Mouse (Mus musculus): ENCODE measurements around the gene Krt79. TPM values are rescaled to one million over a fixed set of nuclear protein-coding genes. Genes with fewer than 3 reads are reported as not detected.
A peak's percentile ranks its signal among the peaks of the same experiment; 100 is the strongest.

Krt79 gene
- total and polyA plus RNA-seq, 3 experiments = not detected

DNA sequence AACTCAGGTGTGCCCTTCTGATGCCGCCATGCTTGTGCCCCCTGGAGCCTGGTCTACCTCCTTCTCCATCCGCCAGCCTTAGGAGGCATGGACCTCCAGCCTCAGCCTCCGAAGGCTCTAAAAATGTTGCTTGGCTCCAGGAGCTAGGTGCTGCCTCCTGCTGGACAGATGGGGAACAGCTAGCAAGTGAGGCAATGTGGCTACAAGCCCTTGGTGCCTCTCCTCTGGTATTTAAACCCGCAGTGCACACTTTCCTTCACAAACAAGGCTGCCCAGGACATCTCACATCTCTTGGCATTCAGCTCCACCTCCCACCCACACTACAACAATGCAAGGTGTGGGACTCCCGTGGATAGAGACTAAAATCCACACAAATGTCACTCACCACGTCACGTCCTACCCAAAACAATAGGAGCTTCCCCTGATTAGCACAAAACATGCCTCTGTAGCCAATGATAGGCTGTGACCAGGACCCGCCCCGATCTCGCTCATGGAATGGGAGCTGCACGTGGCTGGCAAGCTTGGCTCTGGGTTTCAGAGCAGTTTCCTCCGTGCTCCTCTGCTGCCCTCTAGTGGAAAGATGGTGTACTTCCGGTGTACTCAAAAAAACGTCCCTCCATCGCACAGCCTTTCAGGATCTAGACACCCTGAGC is 44.0 kb upstream of the Krt79 start:
- Histone ChIP-seq H3K79me2 (replicated peaks; ENCODE audit: control insufficient read depth, extremely low read depth, insufficient read depth, poor library complexity, severe bottlenecking) (no peaks in the 10 kb centered on the region), H3K27ac (ENCODE audit: insufficient read depth, low read depth) (0 out of 2 replicates have a peak overlapping the region, but pooled peaks have one; percentile 20), H3K4me2 (ENCODE audit: insufficient read depth, low read depth, poor library complexity, severe bottlenecking) (peak overlapping the region; percentile 94), H3K36me3 (replicated peaks in 1 of 2; ENCODE audit: control insufficient read depth in 1 of 2, insufficient read depth in 1 of 2, low read length in 1 of 2) (no peaks in the 10 kb centered on the region), H3K27me3 (replicated peaks) (peaks cover 35% of the 10 kb centered on the region), H3K9ac (ENCODE audit: insufficient read depth, low read depth) (peak overlapping the region; percentile 48), H3K4me3 (replicated peaks in 1 of 3; ENCODE audit: low read depth in 2 of 3, low read length in 2 of 3, poor library complexity in 1 of 3) (peak overlapping the region in 2 of 3 experiments; percentile 6 to 22), H3K4me1 (ENCODE audit: control insufficient read depth in 1 of 2, insufficient read depth in 2 of 2) (peaks cover 5 to 22% of the 10 kb centered on the region in 2 experiments; a peak in 3 of 4 replicates), H3K9me3 (replicated peaks; ENCODE audit: low read length) (no peaks in the 10 kb centered on the region)
- in situ Hi-C loops (cut with MboI; ENCODE audit: low pct_ligation_motif_present, low pct_unique_long_range_greater_than_20kb, low sequenced_read_pairs) (loop anchor here (5.0 kb wide), 2 partner anchors 212 to 647 kb away; no protein-coding TSS in a partner anchor), dilution Hi-C loops (cut with MboI; ENCODE audit: extremely low pct_ligation_motif_present, extremely low pct_unique_long_range_greater_than_20kb, low sequenced_read_pairs) (no loop called here)
- TF ChIP-seq RAD21 (IDR thresholded peaks at IDR 0.05; ENCODE audit: low read depth, low read length) (peak; percentile 91), JUN (IDR thresholded peaks at IDR 0.05; ENCODE audit: insufficient read depth, low read depth, low read length) (no peak), ELF1 (IDR thresholded peaks at IDR 0.05; ENCODE audit: low read depth, low read length) (peak; percentile 85), MYC (IDR thresholded peaks at IDR 0.05; ENCODE audit: low read depth, low read length) (peak; percentile 99), RCOR1 (conservative IDR thresholded peaks at IDR 0.05; ENCODE audit: low read depth, low read length) (no peak), ETS1 (conservative IDR thresholded peaks at IDR 0.05; ENCODE audit: low read depth, low read length) (no peak), POLR2A (IDR thresholded peaks at IDR 0.05; ENCODE audit: low read depth, low read length) (peak; percentile 49), KAT2A (IDR thresholded peaks at IDR 0.05; ENCODE audit: insufficient replicate concordance, low read length) (no peak), UBTF (IDR thresholded peaks at IDR 0.05; ENCODE audit: low read depth, low read length) (no peak), HCFC1 (IDR thresholded peaks at IDR 0.05; ENCODE audit: low read depth, low read length) (peak; percentile 58), SIN3A (IDR thresholded peaks at IDR 0.05; ENCODE audit: low read length) (no peak; the same call in 1 of the 2 replicates), MEF2A (IDR thresholded peaks at IDR 0.05; ENCODE audit: borderline replicate concordance, low read depth, low read length) (no peak), ZKSCAN1 (IDR thresholded peaks at IDR 0.05; ENCODE audit: borderline replicate concordance, low read depth, low read length) (no peak), GABPA (IDR thresholded peaks at IDR 0.05; ENCODE audit: insufficient replicate concordance, low read depth, low read length) (no peak), SMC3 (IDR thresholded peaks at IDR 0.05; ENCODE audit: low read depth, low read length) (peak; percentile 78), MXI1 (IDR thresholded peaks at IDR 0.05; ENCODE audit: low read depth, low read length) (peak; percentile 94), JUND (conservative IDR thresholded peaks at IDR 0.05; ENCODE audit: low read depth, low read length) (no peak), POLR2AphosphoS2 (IDR thresholded peaks at IDR 0.05; ENCODE audit: low read depth, low read length) (no peak), CHD2 (IDR thresholded peaks at IDR 0.05; ENCODE audit: low read length) (no peak), NRF1 (IDR thresholded peaks at IDR 0.05; ENCODE audit: low read depth, low read length) (no peak), E2F4 (IDR thresholded peaks at IDR 0.05; ENCODE audit: insufficient replicate concordance, low read depth, low read length) (no peak), PAX5 (IDR thresholded peaks at IDR 0.05; ENCODE audit: low read length) (no peak), TCF12 (IDR thresholded peaks at IDR 0.05; ENCODE audit: low read depth, low read length) (no peak), USF2 (conservative IDR thresholded peaks at IDR 0.05; ENCODE audit: low read depth, low read length) (peak; percentile 17; the same call in 1 of the 2 replicates), TBP (conservative IDR thresholded peaks at IDR 0.05; ENCODE audit: low read depth, low read length) (no peak; the same call in 1 of the 2 replicates), NELFE (IDR thresholded peaks at IDR 0.05; ENCODE audit: low read depth, low read length) (no peak), MAX (IDR thresholded peaks at IDR 0.05; ENCODE audit: low read length) (peak; percentile 95), CHD1 (IDR thresholded peaks at IDR 0.05; ENCODE audit: low read depth, low read length) (no peak), EP300 (IDR thresholded peaks at IDR 0.05; ENCODE audit: low read length) (no peak), BHLHE40 (IDR thresholded peaks at IDR 0.05; ENCODE audit: low read depth, low read length) (peak; percentile 96), ZMIZ1 (IDR thresholded peaks at IDR 0.05; ENCODE audit: low read depth, low read length) (no peak), MAFK (IDR thresholded peaks at IDR 0.05; ENCODE audit: insufficient replicate concordance, low read length) (no peak), USF1 (IDR thresholded peaks at IDR 0.05; ENCODE audit: low read depth, low read length) (peak; percentile 14; the same call in 1 of the 2 replicates), ZNF384 (IDR thresholded peaks at IDR 0.05; ENCODE audit: low read depth, low read length) (peak; percentile 77), ZC3H11A (IDR thresholded peaks at IDR 0.05; ENCODE audit: low read depth, low read length) (no peak), CTCF (conservative IDR thresholded peaks at IDR 0.05 in 1 of 2, IDR thresholded peaks at IDR 0.05 in 1 of 2; ENCODE audit: low read depth in 2 of 2, low read length in 2 of 2) (peak; percentile 89 to 94), IRF4 (IDR thresholded peaks at IDR 0.05; ENCODE audit: low read depth, low read length) (no peak), MAZ (IDR thresholded peaks at IDR 0.05; ENCODE audit: low read depth, low read length) (no peak)
- DNase-seq (ENCODE audit: extremely low read depth) = peak; percentile 99
